Mouse (Mus musculus) heart, embryonic 14.5 days (tissue): Measurements from ENCODE around the gene Cdh8. TPM values are rescaled to one million over a fixed set of nuclear protein-coding genes. Genes with fewer than 3 reads are reported as not detected.

Experiments used
- ATAC-seq: fragments of 200-750 bp; cut with Nextera tagmentation; 2 replicates; pipeline ENCODE4 v1.8.0; 2017; ENCODE audit warnings: low read depth, moderate TSS enrichment; ENCODE audit not compliant: insufficient number of reproducible peaks, insufficient read depth, low FRiP score
- H3K27ac ChIP-seq, 2 experiments: fragments of 200-500 bp in 1 of 2; fragments of 300-500 bp in 1 of 2; sonication (generic) in 1 of 2; replicated peaks in 1 of 2; 2 replicates each; pipeline ENCODE4 v1.5.1; 2012 to 2014; ENCODE audit warnings: low read depth in 2 of 2, low read length in 2 of 2, control low read depth in 1 of 2, mild to moderate bottlenecking in 1 of 2, mixed read lengths in 1 of 2; ENCODE audit not compliant: control insufficient read depth in 1 of 2, insufficient read depth in 1 of 2
- H3K27me3 ChIP-seq: fragments of 300-500 bp; sonication (generic); 2 replicates; pipeline ENCODE4 v1.6.1; 2014; ENCODE audit warnings: mild to moderate bottlenecking, low read length, control low read depth; ENCODE audit not compliant: control insufficient read depth, insufficient read depth
- H3K36me3 ChIP-seq: fragments of 300-500 bp; sonication (generic); 2 replicates; pipeline ENCODE4 v1.6.1; 2014; ENCODE audit warnings: mild to moderate bottlenecking, control low read depth, low read length, mixed read lengths; ENCODE audit not compliant: control insufficient read depth, insufficient read depth
- H3K4me1 ChIP-seq, 2 experiments: fragments of 200-500 bp in 1 of 2; fragments of 300-500 bp in 1 of 2; sonication (generic) in 1 of 2; 2 replicates each; pipeline ENCODE4 v1.6.1; 2012 to 2014; ENCODE audit warnings: low read length in 2 of 2, control low read depth in 1 of 2, mixed read lengths in 1 of 2; ENCODE audit not compliant: control insufficient read depth in 2 of 2, insufficient read depth in 2 of 2
- H3K4me2 ChIP-seq: fragments of 300-500 bp; sonication (generic); 2 replicates; pipeline ENCODE4 v1.6.1; 2014; ENCODE audit warnings: mild to moderate bottlenecking, low read length
- H3K4me3 ChIP-seq, 2 experiments: fragments of 200-500 bp in 1 of 2; fragments of 300-500 bp in 1 of 2; sonication (generic) in 1 of 2; 2 replicates each; pipeline ENCODE4 v1.5.1; 2012 to 2014; ENCODE audit warnings: low read length in 2 of 2, mild to moderate bottlenecking in 2 of 2, control low read depth in 1 of 2, low read depth in 1 of 2, moderate library complexity in 1 of 2; ENCODE audit not compliant: control insufficient read depth in 1 of 2, insufficient read depth in 1 of 2
- H3K9ac ChIP-seq: fragments of 300-500 bp; sonication (generic); 2 replicates; pipeline ENCODE4 v1.6.1; 2014; ENCODE audit warnings: mild to moderate bottlenecking, low read length
- H3K9me3 ChIP-seq: fragments of 300-500 bp; sonication (generic); 2 replicates; pipeline ENCODE4 v1.6.1; 2016; ENCODE audit warnings: low read length, control low read depth; ENCODE audit not compliant: control insufficient read depth
- WGBS: fragments of 180-500 bp; shearing (Covaris S2); extraction: QIAGEN DNeasy Blood & Tissue Kit; methylation state at CpG from one replicate; pipeline ENCODE4 v1.1.7; 2014; 5-methylcytosine and 5-hydroxymethylcytosine counted together
- polyA plus RNA-seq: library from polyadenylated mRNA; unstranded; fragments of >200 nt; fragmentation: Nextera tagmentation; extraction: Ambion mirVana; gene quantifications from 2 replicates; pipeline ENCODE4 v1.2.1, GENCODE M21; 2014

Gene Cdh8
- polyA plus RNA-seq, 1 experiment from 2014 or later = 1.1 TPM

GRCm38 (mm10) chr8:99031060-99031459 lies 385.2 kb downstream of the Cdh8 start:
- H3K27ac ChIP-seq = no peak overlapping the region
- no peak for ATAC-seq
- H3K27me3 ChIP-seq = no peaks in the 10 kb centered on the region
- no peaks in the 10 kb centered on the region for H3K4me1 ChIP-seq
- WGBS = 68% methylated on average over 4 of the region's 4 CpGs
- H3K36me3 ChIP-seq = no peaks in the 10 kb centered on the region
- no peak overlapping the region for H3K4me3 ChIP-seq
- H3K4me2 ChIP-seq = no peak overlapping the region
- no peak overlapping the region for H3K9ac ChIP-seq
- H3K9me3 ChIP-seq = no peaks in the 10 kb centered on the region
